Mouse (Mus musculus) bone marrow, adult 2 months (tissue): Measurements from ENCODE around the gene Car3. TPM values are rescaled to one million over a fixed set of nuclear protein-coding genes. Genes with fewer than 3 reads are reported as not detected.
"Not testable (repeated sequence)": the region's sequence is repeated elsewhere in the genome, so short reads cannot be mapped to it uniquely, and the experiment has no call there.

Source experiments
- H3K27ac ChIP-seq: fragments of 200-500 bp; 2 replicates; pipeline ENCODE4 v1.5.1; 2012; ENCODE audit warnings: low read depth, mild to moderate bottlenecking, control low read depth, inconsistent platforms, low read length; ENCODE audit not compliant: control insufficient read depth, poor library complexity, insufficient read depth
- H3K4me1 ChIP-seq: fragments of 200-500 bp; 2 replicates; pipeline ENCODE4 v1.6.1; 2011; ENCODE audit warnings: low read length; ENCODE audit not compliant: control insufficient read depth, insufficient read depth
- H3K4me3 ChIP-seq: fragments of 200-500 bp; replicated peaks from 2 replicates; pipeline ENCODE3; 2011; ENCODE audit warnings: mild to moderate bottlenecking, low read depth, low read length, control low read depth; ENCODE audit not compliant: control insufficient read depth
- CTCF ChIP-seq: fragments of 200-500 bp; IDR thresholded peaks from 2 replicates; pipeline ENCODE4 v1.5.1; 2011; ENCODE audit warnings: low read length, control low read depth; ENCODE audit not compliant: control insufficient read depth, insufficient read depth
- POLR2A ChIP-seq: fragments of 200-500 bp; IDR thresholded peaks from 2 replicates; pipeline ENCODE4 v1.6.1; 2011; ENCODE audit warnings: low read depth, mild to moderate bottlenecking, control low read depth, low read length, borderline replicate concordance; ENCODE audit not compliant: control insufficient read depth
- WGBS: fragments of 180-500 bp; shearing (Covaris S2); methylation state at CpG from one replicate; pipeline ENCODE4 v1.1.7; 2018; 5-methylcytosine and 5-hydroxymethylcytosine counted together
- polyA plus RNA-seq: library from polyadenylated mRNA; stranded (reverse); fragments of >200 nt; gene quantifications from 2 replicates; pipeline ENCODE4 v1.2.4, GENCODE M21; 2011; ENCODE audit warnings: low replicate concordance; ENCODE audit not compliant: missing spikeins, insufficient read depth, insufficient read length

The Car3 gene
- polyA plus RNA-seq: 19.2 and 25.4 TPM in 2 replicates

GRCm38 (mm10) chr3:14863022-14863711, at the start of gene Car3:
TSS of gene Car3 (plus strand) at chr3:14863512.
- Histone ChIP-seq H3K27ac (no peak within 1 kb of the TSS), H3K4me1 (no peaks in the 10 kb centered on the region), H3K4me3 (no peak within 1 kb of the TSS)
- WGBS: 18% methylated on average over 17 of the region's 18 CpGs
- TF ChIP-seq POLR2A (no peak), CTCF (no peak)

GRCm38 (mm10) chr3:14815396-14815795, 47.9 kb upstream of the Car3 start:
- H3K4me3 ChIP-seq, H3K27ac ChIP-seq, H3K4me1 ChIP-seq: not testable (repeated sequence)
- 87% methylated on average over 1 of the region's 1 CpGs for whole genome bisulfite sequencing

GRCm38 (mm10) chr3:14819844-14820504, 43.3 kb upstream of the Car3 start:
- WGBS: 67% methylated on average over 1 of the region's 1 CpGs
- no peak overlapping the region for H3K27ac ChIP-seq
- H3K4me1 ChIP-seq: no peaks in the 10 kb centered on the region
- TF ChIP-seq POLR2A: no peak
- no peak for TF ChIP-seq CTCF
- no peak overlapping the region for H3K4me3 ChIP-seq

GRCm38 (mm10) chr3:14828896-14829295, 34.4 kb upstream of the Car3 start:
- Histone ChIP-seq H3K4me1 (no peaks in the 10 kb centered on the region), H3K4me3 (no peak overlapping the region), H3K27ac (no peak overlapping the region)
- TF ChIP-seq CTCF (no peak), POLR2A (no peak)

DNA sequence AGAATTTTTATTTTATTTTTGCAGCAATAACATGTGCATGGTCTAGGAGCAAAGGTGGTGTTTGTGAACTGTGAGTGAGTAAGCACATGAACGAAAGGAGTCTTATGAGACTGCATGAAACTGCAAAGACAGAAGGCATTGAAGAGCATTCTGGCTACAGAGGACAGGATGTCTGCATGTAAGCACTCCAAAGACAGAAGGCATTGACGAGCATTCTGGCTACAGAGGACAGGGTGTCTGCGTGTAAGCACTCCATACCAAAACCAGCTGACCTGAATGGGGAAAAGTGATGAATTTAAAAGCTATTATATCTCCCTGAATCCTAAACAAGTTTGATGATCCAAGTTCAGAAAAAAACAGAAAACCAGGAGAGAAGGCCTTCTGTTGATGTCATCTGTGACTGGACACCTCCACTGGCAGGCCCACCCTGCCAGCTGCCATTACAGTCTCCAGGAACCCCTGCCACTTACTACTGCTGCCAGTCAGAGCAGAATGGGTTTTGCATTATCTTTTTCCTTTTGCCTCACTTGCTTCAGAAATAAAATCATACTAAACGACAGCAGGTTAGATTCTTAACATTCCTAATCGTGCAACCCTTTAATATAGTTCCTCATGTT, 32.0 kb upstream of the Car3 start:
- TF ChIP-seq POLR2A (no peak), CTCF (no peak)
- Histone ChIP-seq H3K4me3 (no peak overlapping the region), H3K27ac (no peak overlapping the region), H3K4me1 (no peaks in the 10 kb centered on the region)
- 81% methylated on average over 5 of the region's 5 CpGs for whole genome bisulfite sequencing

DNA sequence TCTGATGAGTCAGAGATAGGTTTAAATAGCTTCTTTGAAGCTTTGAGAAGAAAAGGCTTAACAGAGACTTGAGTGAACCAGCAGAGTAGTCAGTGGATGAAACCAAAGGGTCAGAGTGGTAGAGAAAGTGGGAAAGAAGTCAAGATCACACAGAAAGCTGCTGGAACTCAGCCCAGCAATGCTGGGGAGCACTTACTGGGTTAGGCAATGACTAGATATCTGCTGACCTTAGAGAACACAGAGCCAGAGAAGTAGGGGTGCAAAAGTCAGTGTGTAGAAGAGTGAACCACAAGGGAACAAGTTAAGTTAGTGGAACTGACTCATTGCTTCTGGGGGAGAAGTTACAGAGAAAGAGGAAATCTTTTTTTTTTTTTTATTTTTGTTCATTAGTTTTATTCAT, 30.5 kb upstream of the Car3 start:
- H3K4me1 ChIP-seq: no peaks in the 10 kb centered on the region
- TF ChIP-seq CTCF: no peak
- TF ChIP-seq POLR2A: no peak
- no peak overlapping the region for H3K27ac ChIP-seq
- H3K4me3 ChIP-seq: no peak overlapping the region

GRCm38 (mm10) chr3:14838936-14839335, 24.4 kb upstream of the Car3 start:
- Histone ChIP-seq H3K4me1 (no peaks in the 10 kb centered on the region), H3K27ac (no peak overlapping the region), H3K4me3 (no peak overlapping the region)
- WGBS: 86% methylated on average over 1 of the region's 1 CpGs
- TF ChIP-seq POLR2A: no peak
- TF ChIP-seq CTCF: no peak

DNA sequence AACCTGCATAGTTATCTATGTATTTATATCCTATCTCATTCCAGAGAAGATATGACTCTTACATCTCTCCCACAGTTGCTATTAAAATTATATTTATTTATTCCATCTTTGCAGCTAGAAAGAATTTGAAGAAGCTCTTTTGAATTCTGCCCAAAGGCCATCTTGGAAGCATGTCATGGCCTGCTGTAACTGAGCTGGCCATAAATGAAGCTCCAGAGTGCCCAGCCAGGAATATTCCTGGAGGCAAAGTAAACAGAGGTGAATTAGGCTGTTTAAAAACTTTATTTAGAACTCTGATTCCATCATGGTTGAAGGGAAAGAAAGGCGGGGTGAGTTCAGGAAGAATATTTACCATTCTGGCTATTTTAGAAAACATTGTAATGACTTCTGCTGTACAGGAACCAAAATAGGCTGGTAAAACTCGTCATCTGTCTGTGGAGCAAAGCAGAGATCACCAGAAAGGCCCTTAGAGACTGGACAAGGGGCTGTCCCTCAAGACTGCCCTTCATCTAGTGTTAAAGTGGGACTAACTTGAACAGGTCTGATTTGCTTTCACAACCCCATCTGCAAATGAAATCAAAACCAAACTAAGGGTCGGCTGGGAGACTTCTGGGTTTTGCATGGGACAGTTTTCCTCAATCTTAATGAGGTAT, 23.7 kb upstream of the Car3 start:
- Histone ChIP-seq H3K27ac (no peak overlapping the region), H3K4me3 (no peak overlapping the region), H3K4me1 (no peaks in the 10 kb centered on the region)
- WGBS: 75% methylated on average over 3 of the region's 3 CpGs
- TF ChIP-seq CTCF (no peak), POLR2A (no peak)
